7 mouse cellular contexts compared by ENCODE assay signal in the genomic region with DNA sequence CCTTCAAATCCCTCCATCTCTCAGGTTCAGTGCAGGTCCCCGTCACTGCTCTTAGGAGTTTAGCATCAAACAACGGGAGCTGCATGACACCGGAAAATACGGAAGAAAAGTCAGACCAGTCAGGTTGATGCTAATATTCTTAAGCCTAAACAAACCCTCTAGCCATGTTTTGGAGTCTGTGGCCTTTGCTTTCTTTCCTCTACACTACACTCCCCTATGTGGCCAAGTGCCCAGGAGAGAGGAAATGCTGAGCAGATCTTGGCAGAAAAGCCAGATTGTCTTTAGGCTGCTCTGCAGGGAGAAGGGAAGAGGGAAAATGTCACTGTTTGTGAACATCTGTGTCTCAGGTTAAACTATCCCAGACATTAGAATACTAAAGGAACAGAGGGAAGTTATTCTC. TPM values are rescaled to one million over a fixed set of nuclear protein-coding genes. Genes with fewer than 3 reads are reported as not detected.
DNase-seq lines count a peak whose midpoint lies in the region.
"Not testable (repeated sequence)": the region's sequence is repeated elsewhere in the genome, so short reads cannot be mapped to it uniquely, and the experiment has no call there.
"Had no signal": no experiment of that assay in that cellular context is flagged by ENCODE, and none has a peak within 500 bp of the region (broad histone marks: within the 10 kb centered on the region; RNA-seq: fewer than 3 reads in every experiment).

No protein-coding gene starts in this region.

- intact Hi-C loops in left cerebral cortex, postnatal 4 days (cut with DNase I), result not testable (repeated sequence)

- DNase-seq in brain, adult 2 months (ENCODE audit: low read depth, low spot score), result peak; percentile 82
- peak; percentile 78 for DNase-seq in cerebellum, adult 11-12 months
- DNase-seq in cerebellum, adult 8-10 months, result peak; percentile 68
- DNase-seq in cerebellum, postnatal 10 days, result peak; percentile 56 to 60
- DNase-seq in cerebellum, postnatal 36 days, result peak; percentile 62 to 69
- DNase-seq in left cerebral cortex, postnatal 4 days, result peak; percentile 6

RNA-seq across cellular contexts. Expression of a gene that starts 5.6 kb away (rescaled TPM):
- total RNA-seq in left cerebral cortex, postnatal 4 days (2021), result 10 to 100 TPM; 23.0 to 23.6 TPM
- total RNA-seq: granulocyte monocyte progenitor cell, adult 5-6 weeks had no signal

Comparison
In these comparisons a context has a peak if more than half of its experiments do, and no peak if none do; other contexts are left out.
1. Peak in every context shown above with its lines: DNase-seq.
2. DNase-seq: peak in every context shown above with its lines; median percentile 82 in brain, adult 2 months; 78 in cerebellum, adult 11-12 months; 68 in cerebellum, adult 8-10 months; 66 in cerebellum, postnatal 36 days; 58 in cerebellum, postnatal 10 days; 6 in left cerebral cortex, postnatal 4 days.